Mouse (Mus musculus): ENCODE measurements at regions not wholly inside any gene's neighbourhood (a gene's known extent, or its start where the extent isn't known, plus 50 kb on each side); places are given as distances from the start of the nearest gene placed in this dataset.

DNA sequence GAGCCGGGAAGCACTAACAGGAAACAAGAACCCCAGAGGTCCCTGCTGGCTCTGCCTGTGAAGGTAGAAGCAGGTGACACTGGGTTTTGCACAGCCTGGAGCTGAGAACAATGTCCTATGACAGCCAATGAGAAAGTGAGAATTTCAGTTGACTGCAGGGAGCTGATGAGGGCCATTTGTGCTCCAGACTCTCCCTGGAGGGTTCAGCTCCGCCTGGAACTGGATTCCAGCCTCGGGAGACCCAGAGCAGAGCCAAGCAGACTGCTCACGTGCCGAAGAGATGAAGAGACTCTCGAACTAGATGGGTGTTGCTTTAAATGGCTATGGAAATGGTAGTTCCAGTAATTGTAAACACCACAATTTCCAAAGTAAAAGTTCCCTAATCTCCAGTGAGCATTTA is 93.5 kb downstream of the Cand1 start:
- no peak overlapping the region for H3K9ac ChIP-seq (replicated peaks)
- H3K36me3 ChIP-seq (replicated peaks; ENCODE audit: control insufficient read depth, insufficient read depth, low read depth): no peaks in the 10 kb centered on the region
- no peak for DNase-seq (ENCODE audit: low read depth in 3 of 3, low spot score in 3 of 3)
- H3K9me3 ChIP-seq (ENCODE audit: control insufficient read depth, low read length): no peaks in the 10 kb centered on the region
- ATAC-seq (ENCODE audit: insufficient read depth): no peak
- no peak for TF ChIP-seq CTCF (IDR thresholded peaks at IDR 0.05; ENCODE audit: low read depth)
- TF ChIP-seq EP300 (IDR thresholded peaks at IDR 0.05; ENCODE audit: low read depth): no peak
- H3K4me2 ChIP-seq (ENCODE audit: low read depth): no peak overlapping the region
- no peaks in the 10 kb centered on the region for H3K27me3 ChIP-seq (ENCODE audit: control insufficient read depth, insufficient read depth, low read length)
- no peak overlapping the region for H3K27ac ChIP-seq
- 60% methylated on average over 6 of the region's 6 CpGs for WGBS (ENCODE audit: insufficient replicate concordance)
- H3K4me3 ChIP-seq (ENCODE audit: insufficient read depth in 1 of 2, low read depth in 2 of 2, low read length in 2 of 2): no peak overlapping the region
- no peaks in the 10 kb centered on the region for H3K4me1 ChIP-seq (replicated peaks; ENCODE audit: control insufficient read depth in 2 of 2, insufficient read depth in 2 of 2, low read length in 1 of 2)

DNA sequence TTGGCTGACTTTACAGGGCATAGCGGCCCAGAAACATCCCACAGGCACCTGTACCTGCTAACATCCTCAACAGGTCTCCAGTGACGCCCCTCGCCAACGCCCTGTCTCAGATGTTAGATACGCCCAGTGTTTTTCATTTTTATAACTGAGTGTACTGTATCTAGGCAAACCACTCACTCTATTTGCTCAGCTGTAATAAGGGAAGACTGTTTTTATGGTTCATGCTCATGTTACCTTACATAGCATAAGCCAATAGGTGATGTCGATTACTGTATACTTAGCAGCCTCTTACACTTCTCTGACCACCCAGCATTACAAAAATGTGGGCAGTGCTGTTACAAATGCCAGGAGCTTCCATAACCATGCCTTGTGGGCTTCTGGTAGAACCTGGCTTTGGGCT is 97.0 kb downstream of the Cand1 start:
- H3K9ac ChIP-seq (replicated peaks): no peak overlapping the region
- H3K27me3 ChIP-seq (ENCODE audit: control insufficient read depth, insufficient read depth, low read length): no peaks in the 10 kb centered on the region
- WGBS (ENCODE audit: insufficient replicate concordance): 80% methylated on average over 6 of the region's 6 CpGs
- DNase-seq (ENCODE audit: low read depth in 3 of 3, low spot score in 3 of 3) (no peak), ATAC-seq (ENCODE audit: insufficient read depth) (no peak)
- H3K4me1 ChIP-seq (replicated peaks; ENCODE audit: control insufficient read depth in 2 of 2, insufficient read depth in 2 of 2, low read length in 1 of 2): no peaks in the 10 kb centered on the region
- no peak overlapping the region for H3K4me3 ChIP-seq (ENCODE audit: insufficient read depth in 1 of 2, low read depth in 2 of 2, low read length in 2 of 2)
- no peak overlapping the region for H3K4me2 ChIP-seq (ENCODE audit: low read depth)
- TF ChIP-seq CTCF (IDR thresholded peaks at IDR 0.05; ENCODE audit: low read depth) (no peak), EP300 (IDR thresholded peaks at IDR 0.05; ENCODE audit: low read depth) (no peak)
- H3K9me3 ChIP-seq (ENCODE audit: control insufficient read depth, low read length): no peaks in the 10 kb centered on the region
- no peak overlapping the region for H3K27ac ChIP-seq
- H3K36me3 ChIP-seq (replicated peaks; ENCODE audit: control insufficient read depth, insufficient read depth, low read depth): no peaks in the 10 kb centered on the region

DNA sequence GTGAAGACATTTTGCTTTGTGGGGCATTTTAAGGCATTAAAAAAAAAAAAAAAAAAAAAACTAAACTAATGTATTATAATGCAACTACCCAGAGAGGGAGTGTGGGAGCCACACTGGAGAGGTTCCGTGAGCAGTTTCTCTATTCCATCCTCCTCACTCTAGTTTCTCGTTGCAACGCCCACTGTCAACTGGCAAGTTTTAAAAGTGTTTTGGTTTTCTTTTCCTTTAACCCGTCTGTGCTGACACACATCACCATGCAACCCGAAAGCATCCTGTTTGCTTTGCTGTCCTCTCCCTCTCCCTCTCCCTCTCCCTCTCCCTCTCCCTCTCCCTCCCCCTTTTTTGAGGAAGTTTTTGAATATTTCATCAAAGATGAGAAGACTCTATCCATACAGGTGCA is 97.5 kb downstream of the Cand1 start:
- DNase-seq (ENCODE audit: low read depth in 3 of 3, low spot score in 3 of 3) (no peak), ATAC-seq (ENCODE audit: insufficient read depth) (no peak)
- Histone ChIP-seq H3K36me3 (replicated peaks; ENCODE audit: control insufficient read depth, insufficient read depth, low read depth) (no peaks in the 10 kb centered on the region), H3K4me2 (ENCODE audit: low read depth) (no peak overlapping the region), H3K4me3 (ENCODE audit: insufficient read depth in 1 of 2, low read depth in 2 of 2, low read length in 2 of 2) (no peak overlapping the region), H3K27ac (no peak overlapping the region), H3K27me3 (ENCODE audit: control insufficient read depth, insufficient read depth, low read length) (no peaks in the 10 kb centered on the region), H3K4me1 (replicated peaks; ENCODE audit: control insufficient read depth in 2 of 2, insufficient read depth in 2 of 2, low read length in 1 of 2) (no peaks in the 10 kb centered on the region), H3K9me3 (ENCODE audit: control insufficient read depth, low read length) (no peaks in the 10 kb centered on the region), H3K9ac (replicated peaks) (no peak overlapping the region)
- WGBS (ENCODE audit: insufficient replicate concordance): 59% methylated on average over 5 of the region's 5 CpGs
- TF ChIP-seq EP300 (IDR thresholded peaks at IDR 0.05; ENCODE audit: low read depth) (no peak), CTCF (IDR thresholded peaks at IDR 0.05; ENCODE audit: low read depth) (no peak)

DNA sequence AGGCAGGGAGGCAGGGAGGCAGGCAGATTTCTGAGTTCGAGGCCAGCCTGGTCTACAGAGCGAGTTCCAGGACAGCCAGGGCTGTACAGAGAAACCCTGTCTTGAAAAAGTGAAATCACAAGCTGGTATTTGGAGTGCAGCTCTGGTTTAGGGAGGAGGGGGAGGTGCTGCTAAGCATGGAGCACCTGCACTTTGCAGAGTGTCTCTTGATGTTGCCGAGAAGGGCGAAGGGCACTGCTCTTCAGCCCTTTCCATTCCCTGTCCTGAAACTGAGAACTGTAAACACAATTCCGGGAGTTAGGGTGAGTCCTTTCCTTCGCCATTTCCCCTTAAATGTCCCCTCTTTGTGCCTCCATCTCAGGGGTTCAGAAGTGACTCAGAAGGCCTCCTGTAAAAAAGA is 101.6 kb downstream of the Cand1 start:
- DNase-seq (ENCODE audit: low read depth in 3 of 3, low spot score in 3 of 3): peak in 1 of 3 experiments; percentile 7
- no peak for ATAC-seq (ENCODE audit: insufficient read depth)
- WGBS (ENCODE audit: insufficient replicate concordance): 71% methylated on average over 6 of the region's 6 CpGs
- H3K27me3 ChIP-seq (ENCODE audit: control insufficient read depth, insufficient read depth, low read length): no peaks in the 10 kb centered on the region
- no peak overlapping the region for H3K27ac ChIP-seq
- no peaks in the 10 kb centered on the region for H3K9me3 ChIP-seq (ENCODE audit: control insufficient read depth, low read length)
- no peak overlapping the region for H3K9ac ChIP-seq (replicated peaks)
- no peaks in the 10 kb centered on the region for H3K36me3 ChIP-seq (replicated peaks; ENCODE audit: control insufficient read depth, insufficient read depth, low read depth)
- no peak for TF ChIP-seq EP300 (IDR thresholded peaks at IDR 0.05; ENCODE audit: low read depth)
- no peak for TF ChIP-seq CTCF (IDR thresholded peaks at IDR 0.05; ENCODE audit: low read depth)
- H3K4me2 ChIP-seq (ENCODE audit: low read depth): no peak overlapping the region
- no peak overlapping the region for H3K4me3 ChIP-seq (ENCODE audit: insufficient read depth in 1 of 2, low read depth in 2 of 2, low read length in 2 of 2)
- H3K4me1 ChIP-seq (replicated peaks; ENCODE audit: control insufficient read depth in 2 of 2, insufficient read depth in 2 of 2, low read length in 1 of 2): peaks cover 9 to 14% of the 10 kb centered on the region in 2 experiments

- no peak for TF ChIP-seq EP300 (IDR thresholded peaks at IDR 0.05; ENCODE audit: low read depth)
- TF ChIP-seq CTCF (IDR thresholded peaks at IDR 0.05; ENCODE audit: low read depth): no peak
- Histone ChIP-seq H3K9ac (replicated peaks) (no peak overlapping the region), H3K27me3 (ENCODE audit: control insufficient read depth, insufficient read depth, low read length) (no peaks in the 10 kb centered on the region), H3K4me3 (ENCODE audit: insufficient read depth in 1 of 2, low read depth in 2 of 2, low read length in 2 of 2) (no peak overlapping the region), H3K9me3 (ENCODE audit: control insufficient read depth, low read length) (no peaks in the 10 kb centered on the region), H3K27ac (no peak overlapping the region), H3K36me3 (replicated peaks; ENCODE audit: control insufficient read depth, insufficient read depth, low read depth) (no peaks in the 10 kb centered on the region), H3K4me1 (replicated peaks; ENCODE audit: control insufficient read depth in 2 of 2, insufficient read depth in 2 of 2, low read length in 1 of 2) (peaks cover 9 to 14% of the 10 kb centered on the region in 2 experiments), H3K4me2 (ENCODE audit: low read depth) (peak overlapping the region; percentile 18; the same call in 1 of the 2 replicates)
- WGBS (ENCODE audit: insufficient replicate concordance): 40% methylated on average over 11 of the region's 11 CpGs
- DNase-seq (ENCODE audit: low read depth in 3 of 3, low spot score in 3 of 3) (no peak), ATAC-seq (ENCODE audit: insufficient read depth) (peak; percentile 14; the same call in 1 of the 2 replicates)
These were observed 104.3 kb downstream of the Cand1 start for GRCm38 (mm10) chr10:119135489-119135924.
